Mouse (Mus musculus) frontal cortex, adult 2 months (tissue): Measurements from ENCODE around the gene Olfml2a. TPM values are rescaled to one million over a fixed set of nuclear protein-coding genes. Genes with fewer than 3 reads are reported as not detected.

Experiments used
- DNase-seq, 2 experiments: peaks; one replicate each; pipeline ENCODE4 v3.0.0; 2022; ENCODE audit warnings: low spot score in 1 of 2; ENCODE audit errors: extremely low spot score in 1 of 2
- polyA plus RNA-seq: library from polyadenylated mRNA; depleted of rRNA; stranded (reverse); fragments of >200 nt; gene quantifications from 2 replicates; pipeline ENCODE4 v1.2.3, GENCODE M21; 2012

The Olfml2a gene
- polyA plus RNA-seq, 1 experiment: 3.3 TPM

GRCm38 (mm10) chr2:38936721-38937378, 5.1 kb downstream of the Olfml2a start:
- DNase-seq: no peak

DNA sequence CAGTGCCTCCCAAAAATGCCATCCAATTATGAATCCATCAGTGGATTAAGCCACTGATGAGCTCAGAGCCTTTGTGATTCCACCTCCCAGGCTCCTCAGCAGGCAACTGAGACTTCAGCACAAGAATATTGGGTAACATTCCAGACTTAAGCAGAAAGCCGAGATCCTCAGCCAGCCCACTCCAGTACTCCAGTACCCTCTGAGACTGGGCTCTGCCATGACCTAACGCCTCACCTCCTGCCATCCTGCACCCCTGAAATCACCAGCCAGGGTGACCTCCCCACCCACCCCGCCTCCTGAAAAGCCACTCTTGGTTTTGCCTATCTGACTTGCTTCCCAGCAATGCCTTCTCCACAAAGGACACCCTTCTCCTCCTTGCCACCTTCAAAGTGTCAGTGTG, 5.6 kb downstream of the Olfml2a start:
- DNase-seq: no peak

- DNase-seq: no peak
These were observed 6.2 kb downstream of the Olfml2a start for GRCm38 (mm10) chr2:38938007-38938406.

DNA sequence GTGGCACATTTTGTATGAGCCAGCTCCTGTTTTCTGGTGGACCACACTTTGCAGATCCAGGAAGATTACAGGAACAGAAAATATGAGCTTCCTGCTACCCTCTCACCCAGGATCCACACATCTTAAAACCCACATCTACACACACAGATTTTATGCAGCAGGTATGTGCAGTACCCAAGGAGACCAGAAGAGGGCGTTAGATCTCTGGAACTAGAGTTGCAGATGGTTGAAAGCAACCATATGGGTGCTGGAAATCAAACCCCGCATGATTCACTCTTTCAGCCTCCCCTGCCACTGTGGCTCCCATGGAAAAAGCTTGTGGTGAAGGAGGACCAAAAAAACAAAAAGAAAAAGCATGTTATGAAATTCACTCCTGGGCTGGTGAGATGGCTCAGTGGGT, 7.3 kb downstream of the Olfml2a start:
- no peak for DNase-seq

GRCm38 (mm10) chr2:38941426-38941825, 9.6 kb downstream of the Olfml2a start:
- no peak for DNase-seq

GRCm38 (mm10) chr2:38941898-38942297, 10.1 kb downstream of the Olfml2a start:
- DNase-seq: no peak

DNA sequence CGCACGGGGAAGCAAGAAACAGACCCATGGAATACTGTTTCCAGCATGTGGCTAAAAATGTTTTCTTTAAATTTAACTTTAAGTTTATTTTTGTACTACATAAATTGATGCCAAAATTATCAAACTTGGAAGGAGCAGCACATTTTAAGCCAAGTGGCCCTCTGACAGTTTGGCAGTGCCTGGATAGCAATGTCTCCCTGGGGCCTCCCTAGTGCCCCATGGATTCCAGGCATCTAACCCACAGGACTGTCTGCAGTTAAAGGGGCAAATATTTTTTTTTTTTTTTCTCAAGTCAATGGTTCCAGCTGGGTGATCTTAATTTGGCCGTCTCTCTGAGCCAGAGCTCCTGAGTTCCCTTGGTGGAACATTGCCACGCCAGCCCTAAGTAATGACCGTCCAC, 11.4 kb downstream of the Olfml2a start:
- no peak for DNase-seq

DNA sequence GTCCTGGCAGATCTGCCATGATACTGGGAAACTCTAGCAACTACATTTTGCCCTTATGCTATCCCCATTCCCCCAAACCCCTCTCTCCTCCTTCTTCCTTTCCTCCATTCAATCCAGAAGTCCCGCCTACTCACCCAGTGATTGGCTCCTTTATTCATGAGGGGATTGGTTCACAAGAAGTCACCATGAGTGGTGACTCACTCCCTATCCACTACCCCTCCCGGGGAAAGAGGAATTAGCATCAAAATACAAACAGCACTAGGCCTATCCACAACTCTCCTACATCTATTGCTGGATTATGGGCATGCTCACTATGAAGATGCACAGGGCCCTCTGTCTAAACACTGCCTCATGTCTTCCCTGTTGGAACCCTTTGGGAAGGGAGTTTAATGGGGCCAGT, 12.2 kb downstream of the Olfml2a start:
- DNase-seq: no peak

DNA sequence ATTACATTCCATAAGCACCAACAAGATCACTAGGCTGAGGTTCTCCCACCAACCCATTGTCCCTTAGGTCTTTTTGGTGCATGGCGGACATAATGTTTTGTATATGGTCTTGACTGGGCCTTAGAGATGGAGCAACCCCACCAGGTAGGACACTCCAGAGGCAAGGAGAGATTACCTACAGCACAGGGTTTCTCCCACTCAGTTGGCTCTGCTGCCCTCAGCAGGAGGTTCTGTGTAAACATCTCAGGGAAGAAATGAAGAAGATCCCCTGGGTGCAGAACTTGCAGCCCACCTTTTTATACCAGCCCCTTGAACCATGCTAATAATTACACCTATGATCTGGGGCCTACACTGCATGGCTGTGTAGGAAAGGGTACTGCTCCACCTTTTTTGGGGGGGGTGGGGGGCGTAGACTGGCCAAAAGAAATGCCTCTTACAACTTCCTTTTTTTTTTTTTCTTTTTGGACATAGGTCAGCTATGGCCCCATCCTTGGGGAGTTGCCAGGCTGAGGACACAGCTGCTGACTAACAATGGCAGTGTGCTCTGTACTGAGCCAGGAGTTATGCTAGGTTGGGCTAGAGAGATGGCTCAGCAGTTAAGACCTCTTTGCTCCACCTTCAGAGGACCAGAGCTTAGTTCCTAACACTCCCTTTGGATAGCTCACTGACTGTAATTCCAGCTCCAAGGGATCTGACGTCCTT, 12.8 kb downstream of the Olfml2a start:
- DNase-seq: no peak

- DNase-seq: no peak
These were observed 15.8 kb downstream of the Olfml2a start for GRCm38 (mm10) chr2:38947566-38947965.

GRCm38 (mm10) chr2:38950281-38950719, 18.5 kb downstream of the Olfml2a start:
- DNase-seq: peak; percentile 73 to 85

GRCm38 (mm10) chr2:38953152-38953883, 21.5 kb downstream of the Olfml2a start:
- peak; percentile 30 to 64 for DNase-seq

- no peak for DNase-seq
These were observed 24.3 kb downstream of the Olfml2a start for GRCm38 (mm10) chr2:38956062-38956461.

DNA sequence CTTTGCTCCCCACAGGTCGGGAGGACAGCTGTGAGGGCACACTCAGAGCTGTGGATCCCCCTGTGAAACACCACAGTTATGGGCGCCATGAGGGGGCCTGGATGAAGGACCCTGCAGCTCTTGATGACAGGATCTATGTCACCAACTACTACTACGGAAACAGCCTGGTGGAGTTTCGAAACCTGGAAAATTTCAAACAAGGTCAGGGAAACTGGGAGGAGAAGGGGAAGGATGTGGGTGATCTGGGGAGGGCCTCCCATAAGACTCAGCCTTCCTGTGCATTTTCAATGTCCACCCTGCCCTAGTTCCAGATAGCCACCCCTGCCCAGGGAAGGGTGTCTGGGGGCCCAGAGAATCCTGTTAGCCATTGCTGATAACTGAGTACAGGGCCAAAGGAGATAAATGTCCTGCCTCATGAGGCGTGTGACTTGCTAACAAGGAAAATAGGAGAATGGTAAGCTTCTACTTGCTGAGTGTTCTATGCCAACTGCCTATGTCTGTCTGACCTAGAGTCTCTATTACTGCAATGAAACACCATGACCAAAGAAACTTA, 26.0 kb downstream of the Olfml2a start:
- DNase-seq: no peak

GRCm38 (mm10) chr2:38964198-38964597, 32.4 kb downstream of the Olfml2a start:
- DNase-seq: no peak

DNA sequence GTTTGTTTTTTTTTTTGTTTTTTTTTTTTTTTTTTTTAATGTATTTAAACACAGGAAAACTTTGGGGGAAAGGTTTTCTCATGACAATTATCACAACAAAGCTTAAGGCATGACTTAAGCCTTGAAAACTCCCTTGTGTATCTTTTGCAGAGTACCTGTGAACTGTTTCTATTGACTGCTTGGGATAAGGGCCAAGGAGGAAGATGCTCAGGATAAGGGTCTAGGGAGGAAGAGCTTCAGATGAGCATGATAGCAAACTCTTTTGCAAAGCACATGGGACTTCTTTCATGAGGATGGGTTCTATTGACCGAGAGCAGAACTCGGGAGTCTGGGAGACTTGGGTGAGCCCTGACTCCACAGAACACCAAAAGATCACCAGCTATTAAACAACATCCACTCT, 37.9 kb downstream of the Olfml2a start:
- no peak for DNase-seq

DNA sequence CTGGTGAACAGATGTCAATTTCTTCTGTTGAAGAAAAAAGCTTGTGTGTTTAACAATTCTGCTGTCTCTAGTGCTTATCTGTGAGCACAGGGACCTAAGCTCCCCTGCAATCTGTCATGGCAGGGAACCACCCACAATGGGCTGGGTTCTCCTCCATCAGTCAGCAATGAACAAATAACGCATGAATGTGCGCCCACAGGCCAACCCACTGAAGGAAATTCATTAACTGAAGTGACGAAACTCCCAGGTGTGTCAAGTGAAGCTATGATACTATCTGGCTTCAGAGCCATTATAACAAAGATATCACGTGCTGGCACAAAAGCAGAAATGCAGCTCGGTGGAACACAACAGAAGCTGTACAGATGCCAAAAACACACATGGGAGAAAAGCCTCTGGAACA, 38.3 kb downstream of the Olfml2a start:
- no peak for DNase-seq

DNA sequence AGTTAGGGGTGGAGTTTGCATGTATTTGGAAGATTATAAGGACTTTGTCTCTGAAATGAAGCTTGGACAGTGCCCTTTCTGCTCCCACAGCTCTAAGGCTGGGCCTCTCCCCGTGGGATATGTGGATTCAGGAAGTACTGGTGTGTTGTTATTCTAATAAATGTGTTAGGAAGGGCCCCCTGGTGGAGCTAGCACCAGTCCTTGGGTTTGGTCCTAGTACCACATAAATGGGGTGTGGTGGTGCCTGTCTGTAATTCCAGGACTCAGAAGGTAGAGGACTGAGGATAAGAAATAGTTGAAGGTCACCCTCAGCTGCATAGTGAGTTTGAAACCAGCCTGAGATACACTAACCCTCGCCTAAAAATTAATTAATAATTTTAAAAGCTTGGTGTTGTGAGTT, 41.4 kb downstream of the Olfml2a start:
- no peak for DNase-seq

- DNase-seq: peak in 1 of 2 experiments; percentile 29
These were observed 41.9 kb downstream of the Olfml2a start for GRCm38 (mm10) chr2:38973701-38974100.

- no peak for DNase-seq
These were observed 42.4 kb downstream of the Olfml2a start for GRCm38 (mm10) chr2:38974171-38974570.

- DNase-seq: no peak
These were observed 43.4 kb downstream of the Olfml2a start for GRCm38 (mm10) chr2:38975181-38975580.
